Mouse (Mus musculus): ENCODE data around the gene Lipe. TPM values are rescaled to one million over a fixed set of nuclear protein-coding genes. Genes with fewer than 3 reads are reported as not detected.
A peak's percentile ranks its signal among the peaks of the same experiment; 100 is the strongest.
"Not testable (repeated sequence)": the region's sequence is repeated elsewhere in the genome, so short reads cannot be mapped to it uniquely, and the experiment has no call there.

Gene Lipe
- total and polyA plus RNA-seq, 3 experiments = 372 to 471 (median 462) TPM

GRCm38 (mm10) chr7:25417597-25417996 is 19.1 kb upstream of the Lipe start:
- peak; percentile 21 for DNase-seq

- no peak for DNase-seq
Measured at GRCm38 (mm10) chr7:25412833-25413441, 14.4 kb upstream of the Lipe start, which contains the start of gene Cxcl17. Cxcl17 (minus strand) TSS chr7:25412886.

GRCm38 (mm10) chr7:25411861-25412260 is 13.4 kb upstream of the Lipe start:
- DNase-seq = no peak

GRCm38 (mm10) chr7:25410969-25411615 is 12.6 kb upstream of the Lipe start:
- peak; percentile 37 for DNase-seq

- peak; percentile 37 for DNase-seq
Measured at GRCm38 (mm10) chr7:25409114-25409760, 10.7 kb upstream of the Lipe start.

- no peak for DNase-seq
Measured at GRCm38 (mm10) chr7:25406468-25406867, 8.0 kb upstream of the Lipe start.

- DNase-seq = peak; percentile 83
Measured at GRCm38 (mm10) chr7:25402671-25403101, 4.2 kb upstream of the Lipe start.

GRCm38 (mm10) chr7:25401986-25402385 is 3.5 kb upstream of the Lipe start:
- DNase-seq = peak; percentile 87

- DNase-seq = no peak
Measured at GRCm38 (mm10) chr7:25401551-25401950, 3.0 kb upstream of the Lipe start.

GRCm38 (mm10) chr7:25399028-25399427 is 518 bp upstream of the Lipe start:
- not testable (repeated sequence) for DNase-seq

GRCm38 (mm10) chr7:25396621-25397020 is 1.9 kb downstream of the Lipe start:
- no peak for DNase-seq

GRCm38 (mm10) chr7:25395558-25396521 is 2.7 kb downstream of the Lipe start:
- peak; percentile 98 for DNase-seq

GRCm38 (mm10) chr7:25395186-25395557 is 3.3 kb downstream of the Lipe start:
- DNase-seq = no peak

- peak; percentile 63 for DNase-seq
Measured at GRCm38 (mm10) chr7:25394754-25395153, 3.8 kb downstream of the Lipe start.

- DNase-seq = peak; percentile 84
Measured at GRCm38 (mm10) chr7:25393451-25394210, 4.9 kb downstream of the Lipe start.

GRCm38 (mm10) chr7:25392851-25393250 is 5.7 kb downstream of the Lipe start:
- no peak for DNase-seq

- DNase-seq = no peak
Measured at GRCm38 (mm10) chr7:25391856-25392453, 6.6 kb downstream of the Lipe start.

GRCm38 (mm10) chr7:25390986-25391385 is 7.5 kb downstream of the Lipe start:
- DNase-seq = peak; percentile 82

- DNase-seq = peak; percentile 90
Measured at GRCm38 (mm10) chr7:25390054-25390770, 8.3 kb downstream of the Lipe start.

- DNase-seq = no peak
Measured at GRCm38 (mm10) chr7:25388916-25389315, 9.6 kb downstream of the Lipe start.
